In genomic region chr10:106585026-106585425, GRCm38 (mm10) we compare ENCODE assay signal across 13 mouse cellular contexts.
DNase-seq lines count a peak whose midpoint lies in the region; ATAC-seq and TF ChIP-seq lines count a peak whose summit lies in the region.
"Had no signal": no experiment of that assay in that cellular context is flagged by ENCODE, and none has a peak within 500 bp of the region (broad histone marks: within the 10 kb centered on the region; RNA-seq: fewer than 3 reads in every experiment).

No protein-coding gene starts in this region.

- H3K27me3 ChIP-seq in forebrain, embryonic 15.5 days = no peaks in the 10 kb centered on the region
- no peaks in the 10 kb centered on the region for H3K27me3 ChIP-seq in forebrain, postnatal 0 days (ENCODE audit: insufficient read depth, low read length)
- H3K27me3 ChIP-seq in kidney, embryonic 15.5 days = no peaks in the 10 kb centered on the region
- no peaks in the 10 kb centered on the region for H3K27me3 ChIP-seq in kidney, adult 2 months (replicated peaks; ENCODE audit: control insufficient read depth, insufficient read depth, low read length)
- H3K27me3 ChIP-seq: liver, embryonic 13.5 days had no signal

- H3K4me3 ChIP-seq in forebrain, embryonic 15.5 days = no peak overlapping the region
- no peak overlapping the region for H3K4me3 ChIP-seq in forebrain, postnatal 0 days (ENCODE audit: low read depth, low read length)
- H3K4me3 ChIP-seq in kidney, embryonic 15.5 days (replicated peaks) = no peak overlapping the region
- no peak overlapping the region for H3K4me3 ChIP-seq in kidney, adult 2 months (ENCODE audit: insufficient read depth, low read depth, low read length)
- H3K4me3 ChIP-seq: liver, embryonic 13.5 days had no signal

- no peak overlapping the region for H3K27ac ChIP-seq in forebrain, embryonic 15.5 days (replicated peaks)
- no peak overlapping the region for H3K27ac ChIP-seq in forebrain, postnatal 0 days (ENCODE audit: low read depth, low read length)
- H3K27ac ChIP-seq in kidney, embryonic 15.5 days = no peak overlapping the region
- H3K27ac ChIP-seq in kidney, adult 2 months (ENCODE audit: insufficient read depth, low read depth, low read length) = no peak overlapping the region
- H3K27ac ChIP-seq: liver, embryonic 13.5 days had no signal

- ATAC-seq in forebrain, embryonic 15.5 days (replicated peaks) = peak; percentile 57
- ATAC-seq in forebrain, postnatal 0 days = no peak
- ATAC-seq in kidney, embryonic 15.5 days (replicated peaks; ENCODE audit: low FRiP score) = 0 out of 2 replicates have a peak, but pooled peaks have one; percentile 15
- ATAC-seq: lung, postnatal 0 days had no signal

- DNase-seq in forebrain, postnatal 0 days = no peak
- DNase-seq in kidney, adult 2 months = no peak
- DNase-seq in MEL-GATA-1-ER (ENCODE audit: extremely low read depth, low read depth) = peak; percentile 56
- peak; percentile 10 to 28 for DNase-seq in cerebellum, postnatal 14 days
- DNase-seq in thymus, adult 18-20 months = no peak
- DNase-seq: gastrocnemius, postnatal 25 days; layer of hippocampus, postnatal 36 days; liver, embryonic 13.5 days; right cerebral cortex, postnatal 25 days had no signal

- peaks cover 4% of the 10 kb centered on the region; the same call in 1 of the 2 replicates for H3K4me1 ChIP-seq in forebrain, embryonic 15.5 days
- H3K4me1 ChIP-seq in forebrain, postnatal 0 days (ENCODE audit: insufficient read depth) = no peaks in the 10 kb centered on the region
- H3K4me1 ChIP-seq in kidney, embryonic 15.5 days = no peaks in the 10 kb centered on the region
- no peaks in the 10 kb centered on the region for H3K4me1 ChIP-seq in kidney, adult 2 months (ENCODE audit: control insufficient read depth, insufficient read depth, low read length)
- H3K4me1 ChIP-seq: liver, embryonic 13.5 days had no signal

- no peak overlapping the region for H3K9ac ChIP-seq in forebrain, embryonic 15.5 days (replicated peaks)
- no peak overlapping the region for H3K9ac ChIP-seq in forebrain, postnatal 0 days
- no peak overlapping the region for H3K9ac ChIP-seq in kidney, embryonic 15.5 days
- H3K9ac ChIP-seq: liver, embryonic 13.5 days had no signal

- no peak for TF ChIP-seq POLR2A in kidney, adult 2 months (IDR thresholded peaks at IDR 0.05; ENCODE audit: low read depth, low read length)

- no peaks in the 10 kb centered on the region for H3K36me3 ChIP-seq in forebrain, embryonic 15.5 days
- H3K36me3 ChIP-seq in forebrain, postnatal 0 days (ENCODE audit: insufficient read depth) = no peaks in the 10 kb centered on the region
- H3K36me3 ChIP-seq in kidney, embryonic 15.5 days = no peaks in the 10 kb centered on the region
- no peaks in the 10 kb centered on the region for H3K36me3 ChIP-seq in kidney, adult 2 months (ENCODE audit: control insufficient read depth, insufficient read depth, low read length)
- H3K36me3 ChIP-seq: G1E; liver, embryonic 13.5 days had no signal

- no peak overlapping the region for H3K4me2 ChIP-seq in forebrain, embryonic 15.5 days (replicated peaks)
- no peak overlapping the region for H3K4me2 ChIP-seq in forebrain, postnatal 0 days (ENCODE audit: low read depth)
- no peak overlapping the region for H3K4me2 ChIP-seq in kidney, embryonic 15.5 days
- H3K4me2 ChIP-seq: liver, embryonic 13.5 days had no signal

- WGBS in forebrain, embryonic 15.5 days = 53% methylated on average over 4 of the region's 4 CpGs
- WGBS in forebrain, postnatal 0 days = 56% methylated on average over 4 of the region's 4 CpGs
- 77% methylated on average over 4 of the region's 4 CpGs for WGBS in kidney, embryonic 15.5 days
- 56% methylated on average over 4 of the region's 4 CpGs for WGBS in kidney, adult 2 months

- H3K9me3 ChIP-seq in forebrain, embryonic 15.5 days = no peaks in the 10 kb centered on the region
- H3K9me3 ChIP-seq in forebrain, postnatal 0 days (ENCODE audit: low read length) = no peaks in the 10 kb centered on the region
- no peaks in the 10 kb centered on the region for H3K9me3 ChIP-seq in kidney, embryonic 15.5 days (replicated peaks)
- H3K9me3 ChIP-seq: G1E; liver, embryonic 13.5 days had no signal

- TF ChIP-seq CTCF in forebrain, postnatal 0 days (IDR thresholded peaks at IDR 0.05; ENCODE audit: low read depth) = no peak
- TF ChIP-seq CTCF in kidney, adult 2 months (conservative IDR thresholded peaks at IDR 0.05; ENCODE audit: insufficient read depth, insufficient read length, low read depth, low read length) = no peak

Comparison
In these comparisons a context has a peak if more than half of its experiments do, and no peak if none do; other contexts are left out.
1. DNase-seq: peak in MEL-GATA-1-ER (single experiment) and cerebellum, postnatal 14 days (2 of 2); none in forebrain, postnatal 0 days (single experiment), kidney, adult 2 months (single experiment) and thymus, adult 18-20 months (0 of 2).